Mouse (Mus musculus): ENCODE data around the gene Sema3b. TPM values are rescaled to one million over a fixed set of nuclear protein-coding genes. Genes with fewer than 3 reads are reported as not detected.
A peak's percentile ranks its signal among the peaks of the same experiment; 100 is the strongest.

Sema3b gene
- polyA plus RNA-seq, 1 experiment from 2014 or later = 4.6 TPM

DNA sequence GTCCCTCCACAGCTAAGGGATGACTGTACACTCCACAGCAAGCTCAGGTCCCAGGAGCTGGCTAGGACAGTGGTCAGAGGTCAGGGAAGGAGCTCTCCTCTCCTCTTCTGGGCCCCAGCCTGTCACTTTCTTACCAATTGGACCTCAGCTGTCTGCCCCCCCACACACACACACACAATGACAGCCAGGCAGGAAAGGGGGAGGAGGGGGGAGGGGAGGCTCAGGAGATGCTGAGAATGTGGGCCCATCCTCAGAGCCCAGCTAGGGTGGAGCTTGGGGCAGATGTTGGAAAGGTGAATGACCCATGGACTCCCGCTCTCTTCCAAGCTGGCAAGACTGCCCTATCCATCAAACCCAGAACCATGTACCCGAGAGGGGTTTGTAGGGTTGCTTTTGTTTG, 2.0 kb downstream of the Sema3b start:
- peaks cover 28% of the 10 kb centered on the region for H3K4me1 ChIP-seq (replicated peaks)
- H3K27me3 ChIP-seq = no peaks in the 10 kb centered on the region
- 59% methylated on average over 2 of the region's 2 CpGs for WGBS
- no peak overlapping the region for H3K4me3 ChIP-seq
- no peaks in the 10 kb centered on the region for H3K9me3 ChIP-seq
- no peak overlapping the region for H3K27ac ChIP-seq (replicated peaks)
- ATAC-seq (ENCODE audit: low FRiP score, low read depth) = no peak
- no peaks in the 10 kb centered on the region for H3K36me3 ChIP-seq
- 0 out of 2 replicates have a peak overlapping the region, but pooled peaks have one; percentile 6 for H3K4me2 ChIP-seq
- no peak overlapping the region for H3K9ac ChIP-seq

DNA sequence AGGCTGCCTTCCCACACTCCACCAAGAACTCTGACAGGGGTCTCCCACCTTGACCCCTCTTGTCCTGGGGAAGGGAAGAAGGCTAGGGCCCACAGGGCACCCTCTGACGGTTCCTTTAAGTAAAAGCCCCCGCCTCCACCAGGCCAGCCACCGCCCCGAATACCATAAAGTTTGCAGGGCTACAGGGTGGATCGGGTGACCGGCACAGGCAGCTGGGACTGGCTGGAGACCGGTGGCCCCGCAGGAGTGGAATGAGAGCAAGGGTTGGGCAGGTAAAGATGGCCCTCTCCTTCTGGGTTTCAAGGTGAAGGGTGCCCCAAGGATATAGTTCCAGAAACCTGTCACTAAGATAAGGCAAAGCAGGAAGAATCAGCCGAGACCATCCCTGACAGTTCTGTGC, 2.4 kb downstream of the Sema3b start:
- Histone ChIP-seq H3K4me3 (no peak overlapping the region), H3K4me2 (0 out of 2 replicates have a peak overlapping the region, but pooled peaks have one; percentile 6), H3K9ac (no peak overlapping the region), H3K9me3 (no peaks in the 10 kb centered on the region), H3K27ac (replicated peaks) (no peak overlapping the region), H3K4me1 (replicated peaks) (peaks cover 23% of the 10 kb centered on the region), H3K36me3 (no peaks in the 10 kb centered on the region), H3K27me3 (no peaks in the 10 kb centered on the region)
- no peak for ATAC-seq (ENCODE audit: low FRiP score, low read depth)
- 24% methylated on average over 9 of the region's 9 CpGs for WGBS

DNA sequence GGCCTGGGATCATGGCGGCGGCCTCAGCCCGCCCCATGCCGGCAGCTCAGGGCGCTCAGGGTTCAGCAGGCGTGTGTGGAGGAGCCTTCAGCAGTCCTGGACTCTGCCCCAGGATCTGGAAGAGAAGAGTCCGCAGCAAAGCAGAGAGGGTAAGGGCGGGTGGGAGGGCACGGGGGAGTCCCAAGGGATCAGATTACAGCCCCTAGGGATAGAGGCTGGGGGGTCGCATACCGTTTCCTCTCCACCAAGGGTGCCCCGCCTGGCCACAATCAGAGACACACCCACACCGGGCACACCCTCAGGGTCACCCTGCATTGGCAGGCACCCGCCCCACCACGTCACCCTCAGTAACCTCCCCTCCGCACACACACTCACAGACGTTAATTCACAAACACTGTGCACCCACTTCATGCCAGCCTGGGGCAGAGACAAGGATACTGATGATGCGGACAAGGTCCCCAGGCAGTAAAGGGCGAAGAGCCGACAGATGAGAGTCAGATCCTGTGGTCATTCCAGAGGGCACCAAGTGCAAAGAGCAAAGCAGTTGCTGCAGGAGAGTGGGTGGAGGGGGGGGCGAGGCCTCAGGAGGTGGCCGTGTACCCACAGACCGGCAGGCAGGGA, 3.9 kb downstream of the Sema3b start:
- H3K27me3 ChIP-seq = no peaks in the 10 kb centered on the region
- H3K9ac ChIP-seq = no peak overlapping the region
- peaks cover 19% of the 10 kb centered on the region for H3K4me1 ChIP-seq (replicated peaks)
- no peaks in the 10 kb centered on the region for H3K9me3 ChIP-seq
- 36% methylated on average over 23 of the region's 23 CpGs for WGBS
- H3K27ac ChIP-seq (replicated peaks) = no peak overlapping the region
- H3K36me3 ChIP-seq = no peaks in the 10 kb centered on the region
- H3K4me2 ChIP-seq = 0 out of 2 replicates have a peak overlapping the region, but pooled peaks have one; percentile 18
- ATAC-seq (ENCODE audit: low FRiP score, low read depth) = no peak
- no peak overlapping the region for H3K4me3 ChIP-seq

DNA sequence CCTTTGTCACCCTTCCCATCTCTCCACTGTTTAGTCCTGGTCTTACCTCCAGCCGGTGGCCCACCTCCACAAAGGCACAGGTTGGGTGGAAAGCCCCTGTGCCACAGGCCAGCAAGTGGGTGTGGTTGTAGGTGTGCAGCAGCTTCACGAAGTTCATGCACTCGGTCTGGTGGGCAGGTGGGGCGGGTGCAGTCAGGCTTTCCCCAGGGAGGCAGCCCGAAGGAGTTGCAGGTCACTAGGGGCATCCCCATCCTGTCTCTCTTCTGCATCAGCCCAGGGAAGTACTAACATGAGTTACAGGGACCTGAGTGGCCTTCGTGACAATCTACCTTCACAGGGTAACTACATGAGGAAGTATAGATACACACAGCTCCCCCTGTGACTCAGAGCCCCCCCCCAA, 5.8 kb downstream of the Sema3b start:
- no peak overlapping the region for H3K4me2 ChIP-seq
- H3K36me3 ChIP-seq = no peaks in the 10 kb centered on the region
- H3K9ac ChIP-seq = no peak overlapping the region
- WGBS = 85% methylated on average over 6 of the region's 6 CpGs
- no peaks in the 10 kb centered on the region for H3K9me3 ChIP-seq
- no peak for ATAC-seq (ENCODE audit: low FRiP score, low read depth)
- H3K4me1 ChIP-seq (replicated peaks) = peaks cover 19% of the 10 kb centered on the region
- H3K27ac ChIP-seq (replicated peaks) = no peak overlapping the region
- H3K4me3 ChIP-seq = no peak overlapping the region
- no peaks in the 10 kb centered on the region for H3K27me3 ChIP-seq

DNA sequence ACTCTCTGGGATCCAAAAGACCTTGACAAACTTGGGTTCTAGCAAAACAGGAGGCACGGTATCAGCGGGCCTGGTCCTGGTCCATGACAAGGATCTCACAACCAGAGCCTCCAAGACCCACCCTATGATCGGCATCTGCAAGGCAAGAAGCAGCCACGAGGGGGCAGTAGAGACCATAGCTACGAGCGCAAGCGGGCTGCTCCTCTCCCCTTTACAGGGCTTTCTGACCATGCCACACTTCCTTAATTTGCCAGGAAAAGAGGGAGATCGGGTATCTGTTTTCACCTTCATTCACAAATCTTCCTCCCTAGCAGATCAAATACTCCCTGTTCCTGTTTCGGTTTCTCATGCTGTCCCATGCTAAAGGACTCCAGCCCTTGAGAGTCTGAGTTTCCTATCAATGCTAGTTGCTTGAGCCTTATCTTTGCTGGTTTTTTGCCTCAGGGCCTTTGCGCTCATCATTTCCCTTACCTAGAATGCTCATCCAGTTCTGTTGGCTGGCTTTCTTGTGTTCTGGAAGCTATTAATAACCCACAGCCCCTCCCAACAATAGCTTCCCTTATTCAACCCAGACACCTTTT, 6.9 kb downstream of the Sema3b start:
- Histone ChIP-seq H3K9me3 (no peaks in the 10 kb centered on the region), H3K36me3 (no peaks in the 10 kb centered on the region), H3K4me1 (replicated peaks) (peaks cover 11% of the 10 kb centered on the region), H3K9ac (no peak overlapping the region), H3K27me3 (no peaks in the 10 kb centered on the region), H3K4me2 (no peak overlapping the region), H3K4me3 (no peak overlapping the region), H3K27ac (replicated peaks) (0 out of 2 replicates have a peak overlapping the region, but pooled peaks have one; percentile 12)
- peak; percentile 68; the same call in 1 of the 2 replicates for ATAC-seq (ENCODE audit: low FRiP score, low read depth)
- WGBS = 11% methylated on average over 10 of the region's 10 CpGs

DNA sequence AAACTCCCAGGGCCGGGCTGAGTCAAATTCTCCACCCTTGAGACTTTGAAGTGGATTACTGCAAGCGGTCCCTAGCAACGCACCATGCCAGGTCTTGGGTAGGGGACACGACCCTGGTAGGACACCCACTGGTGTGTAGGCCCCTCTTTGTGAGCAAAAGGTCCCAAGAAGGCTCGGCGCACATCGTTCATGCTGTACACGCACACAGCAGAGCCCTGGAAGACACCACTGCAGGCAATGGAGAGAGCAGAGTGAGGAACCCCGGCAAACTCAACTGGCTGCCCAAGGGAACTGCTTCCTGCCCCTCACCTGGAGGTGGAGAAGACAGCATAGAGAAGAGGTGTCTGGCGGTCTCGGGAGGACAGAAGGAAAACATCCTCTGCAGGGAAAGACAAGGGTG, 7.8 kb downstream of the Sema3b start:
- WGBS = 89% methylated on average over 11 of the region's 11 CpGs
- Histone ChIP-seq H3K27me3 (no peaks in the 10 kb centered on the region), H3K4me1 (replicated peaks) (peaks cover 11% of the 10 kb centered on the region), H3K27ac (replicated peaks) (no peak overlapping the region), H3K9me3 (no peaks in the 10 kb centered on the region), H3K4me2 (no peak overlapping the region), H3K9ac (no peak overlapping the region), H3K36me3 (no peaks in the 10 kb centered on the region), H3K4me3 (no peak overlapping the region)
- no peak for ATAC-seq (ENCODE audit: low FRiP score, low read depth)

DNA sequence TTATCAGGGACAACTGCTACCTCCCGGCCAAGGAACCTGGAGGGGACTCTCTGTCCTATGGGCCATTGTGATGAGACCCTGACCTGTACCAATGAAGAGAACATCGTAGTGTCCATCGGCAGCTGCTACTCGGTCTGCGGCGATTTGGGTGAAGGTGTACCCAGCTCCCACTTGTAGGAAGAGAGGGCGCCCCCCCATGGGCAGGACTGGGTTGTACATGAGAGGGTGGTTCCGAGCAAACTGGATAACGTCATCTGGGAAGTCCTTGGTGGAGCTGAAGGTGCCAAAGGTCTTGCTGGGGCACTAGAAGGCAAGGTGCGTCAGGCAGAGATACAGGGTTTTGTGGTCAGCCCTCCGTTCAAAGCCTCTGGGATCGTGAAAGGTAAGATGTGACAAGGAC, 8.3 kb downstream of the Sema3b start:
- no peak for ATAC-seq (ENCODE audit: low FRiP score, low read depth)
- H3K9ac ChIP-seq = no peak overlapping the region
- H3K36me3 ChIP-seq = no peaks in the 10 kb centered on the region
- H3K9me3 ChIP-seq = no peaks in the 10 kb centered on the region
- peaks cover 11% of the 10 kb centered on the region for H3K4me1 ChIP-seq (replicated peaks)
- H3K27ac ChIP-seq (replicated peaks) = no peak overlapping the region
- WGBS = 84% methylated on average over 12 of the region's 12 CpGs
- no peaks in the 10 kb centered on the region for H3K27me3 ChIP-seq
- no peak overlapping the region for H3K4me3 ChIP-seq
- H3K4me2 ChIP-seq = no peak overlapping the region

- no peaks in the 10 kb centered on the region for H3K27me3 ChIP-seq
- H3K36me3 ChIP-seq = no peaks in the 10 kb centered on the region
- no peak overlapping the region for H3K4me2 ChIP-seq
- no peaks in the 10 kb centered on the region for H3K9me3 ChIP-seq
- ATAC-seq (ENCODE audit: low FRiP score, low read depth) = no peak
- no peak overlapping the region for H3K4me3 ChIP-seq
- H3K27ac ChIP-seq (replicated peaks) = no peak overlapping the region
- 74% methylated on average over 14 of the region's 14 CpGs for WGBS
- peaks cover 10% of the 10 kb centered on the region for H3K4me1 ChIP-seq (replicated peaks)
- H3K9ac ChIP-seq = no peak overlapping the region
Measured at GRCm38 (mm10) chr9:107599842-107600241, 9.2 kb downstream of the Sema3b start.

- Histone ChIP-seq H3K4me2 (no peak overlapping the region), H3K27ac (replicated peaks) (no peak overlapping the region), H3K4me1 (replicated peaks) (peaks cover 6% of the 10 kb centered on the region), H3K9ac (no peak overlapping the region), H3K36me3 (no peaks in the 10 kb centered on the region), H3K9me3 (no peaks in the 10 kb centered on the region), H3K27me3 (no peaks in the 10 kb centered on the region), H3K4me3 (no peak overlapping the region)
- no peak for ATAC-seq (ENCODE audit: low FRiP score, low read depth)
- WGBS = 91% methylated on average over 9 of the region's 9 CpGs
Measured at GRCm38 (mm10) chr9:107599433-107599832, 9.6 kb downstream of the Sema3b start.

DNA sequence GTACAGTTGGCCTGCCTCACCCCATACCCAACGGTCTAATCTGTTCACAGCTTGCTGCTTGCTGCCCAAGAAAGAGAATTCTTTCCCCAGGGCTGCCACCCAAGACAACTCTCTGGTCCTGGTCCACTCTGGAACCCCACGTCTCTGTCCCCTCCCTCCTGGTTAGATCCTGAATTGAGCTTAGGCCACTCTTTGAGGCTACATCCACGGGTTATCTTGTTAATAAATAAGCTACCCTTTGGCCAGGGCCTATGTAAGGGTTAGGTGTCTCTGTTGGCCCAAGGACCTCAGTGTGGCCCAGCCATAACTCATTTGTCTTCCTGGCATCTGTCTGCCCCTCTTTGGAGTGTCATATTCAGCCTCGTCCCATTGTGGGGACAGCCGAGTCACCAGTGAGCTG, 10.6 kb downstream of the Sema3b start:
- WGBS = 79% methylated on average over 5 of the region's 5 CpGs

DNA sequence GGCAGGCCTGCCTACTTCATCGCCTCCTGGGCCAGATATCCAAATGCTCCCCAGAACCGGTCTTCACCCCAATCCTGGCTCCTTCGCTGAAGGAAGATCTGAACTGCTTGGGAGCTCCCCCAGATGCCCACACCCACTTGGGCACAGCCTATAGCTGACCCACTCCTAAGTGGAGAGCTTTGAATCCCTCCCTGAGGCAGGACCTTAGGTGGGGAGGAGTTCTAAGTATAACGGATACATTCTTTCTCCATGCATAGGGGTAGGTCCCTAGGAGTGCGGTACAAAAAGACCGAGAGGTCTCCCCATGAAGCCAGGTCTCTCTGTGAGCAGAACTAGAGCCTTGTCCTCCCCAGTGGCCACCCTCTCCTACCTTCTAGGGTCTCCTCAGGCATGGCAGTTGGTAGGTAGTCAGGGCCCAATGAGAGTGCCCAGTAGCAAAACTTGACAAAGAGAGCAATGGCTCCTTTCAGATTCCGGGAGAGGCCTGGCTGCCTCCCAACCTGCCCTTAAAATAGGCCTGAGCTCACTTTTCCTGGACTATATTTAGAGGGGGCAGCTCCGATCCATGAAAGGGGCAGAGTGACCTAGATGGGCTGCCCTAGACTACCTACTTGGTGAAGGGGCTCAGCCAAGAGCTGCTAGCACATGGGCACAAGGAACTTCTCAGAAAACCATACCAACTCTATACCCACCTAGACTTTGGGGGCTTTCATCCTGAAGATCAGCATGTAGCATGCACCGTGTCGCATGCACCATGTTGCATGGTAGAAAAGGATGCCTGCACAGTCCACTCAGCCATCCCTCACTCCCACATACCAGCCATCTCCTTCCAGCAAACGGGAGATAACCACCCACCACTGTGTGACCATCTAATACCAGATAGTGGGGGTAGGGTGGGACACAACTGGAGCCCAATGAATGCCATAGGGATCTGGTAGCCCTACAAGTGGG, 12.1 kb downstream of the Sema3b start:
- Histone ChIP-seq H3K4me3 (no peak overlapping the region), H3K4me1 (replicated peaks) (0 out of 2 replicates have a peak, but pooled peaks cover 7% of the 10 kb centered on the region), H3K27me3 (no peaks in the 10 kb centered on the region), H3K9me3 (no peaks in the 10 kb centered on the region), H3K4me2 (no peak overlapping the region), H3K9ac (no peak overlapping the region), H3K27ac (replicated peaks) (no peak overlapping the region), H3K36me3 (peaks cover 7% of the 10 kb centered on the region; the same call in 1 of the 2 replicates)
- no peak for ATAC-seq (ENCODE audit: low FRiP score, low read depth)
- WGBS = 89% methylated on average over 11 of the region's 11 CpGs

More for the DNA sequence above, 10.6 kb downstream of the Sema3b start:
- H3K36me3 ChIP-seq = 0 out of 2 replicates have a peak, but pooled peaks cover 3% of the 10 kb centered on the region
- ATAC-seq (ENCODE audit: low FRiP score, low read depth) = no peak
- no peaks in the 10 kb centered on the region for H3K9me3 ChIP-seq
- H3K4me1 ChIP-seq (replicated peaks) = peaks cover 5% of the 10 kb centered on the region; the same call in 1 of the 2 replicates
- no peak overlapping the region for H3K9ac ChIP-seq
- no peak overlapping the region for H3K4me2 ChIP-seq
- no peaks in the 10 kb centered on the region for H3K27me3 ChIP-seq
- H3K4me3 ChIP-seq = no peak overlapping the region
- H3K27ac ChIP-seq (replicated peaks) = no peak overlapping the region
